Mouse (Mus musculus) E14TG2a.4 (cell line): Measurements from ENCODE around the gene Tmem50b.

Experiments
- H3K27me3 ChIP-seq: 2 replicates; pipeline ENCODE4 v1.6.1; 2014; ENCODE audit warnings: low read length, control low read depth; ENCODE audit not compliant: insufficient read depth
- H3K36me3 ChIP-seq: 2 replicates; pipeline ENCODE4 v1.6.1; 2014; ENCODE audit warnings: low read length, control low read depth; ENCODE audit not compliant: insufficient read depth
- H3K4me1 ChIP-seq: replicated peaks from 2 replicates; pipeline ENCODE4 v1.6.1; 2014; ENCODE audit warnings: low read depth, low read length, control low read depth
- H3K4me3 ChIP-seq: replicated peaks from 2 replicates; pipeline ENCODE4 v1.5.1; 2014; ENCODE audit warnings: mild to moderate bottlenecking, low read length
- H3K9me3 ChIP-seq: 2 replicates; pipeline ENCODE4 v1.6.1; 2014; ENCODE audit warnings: low read length, control low read depth
- CTCF ChIP-seq: conservative IDR thresholded peaks from 2 replicates; pipeline ENCODE4 v1.5.1; 2014; ENCODE audit warnings: low read length
- NANOG ChIP-seq: IDR thresholded peaks from 2 replicates; pipeline ENCODE4 v1.6.1; 2014; ENCODE audit warnings: borderline replicate concordance, low read length, mixed read lengths
- POU5F1 ChIP-seq: IDR thresholded peaks from 2 replicates; pipeline ENCODE4 v1.6.1; 2014; ENCODE audit warnings: low read length, borderline replicate concordance

Gene Tmem50b

GRCm38 (mm10) chr16:91620185-91620584 lies 22.6 kb upstream of the Tmem50b start:
- peaks cover 59% of the 10 kb centered on the region for H3K36me3 ChIP-seq
- peaks cover 21% of the 10 kb centered on the region for H3K27me3 ChIP-seq
- H3K4me3 ChIP-seq: peak overlapping the region; percentile 51
- H3K9me3 ChIP-seq: no peaks in the 10 kb centered on the region
- TF ChIP-seq NANOG (no peak), POU5F1 (no peak), CTCF (no peak)
- H3K4me1 ChIP-seq: peaks cover 66% of the 10 kb centered on the region

DNA sequence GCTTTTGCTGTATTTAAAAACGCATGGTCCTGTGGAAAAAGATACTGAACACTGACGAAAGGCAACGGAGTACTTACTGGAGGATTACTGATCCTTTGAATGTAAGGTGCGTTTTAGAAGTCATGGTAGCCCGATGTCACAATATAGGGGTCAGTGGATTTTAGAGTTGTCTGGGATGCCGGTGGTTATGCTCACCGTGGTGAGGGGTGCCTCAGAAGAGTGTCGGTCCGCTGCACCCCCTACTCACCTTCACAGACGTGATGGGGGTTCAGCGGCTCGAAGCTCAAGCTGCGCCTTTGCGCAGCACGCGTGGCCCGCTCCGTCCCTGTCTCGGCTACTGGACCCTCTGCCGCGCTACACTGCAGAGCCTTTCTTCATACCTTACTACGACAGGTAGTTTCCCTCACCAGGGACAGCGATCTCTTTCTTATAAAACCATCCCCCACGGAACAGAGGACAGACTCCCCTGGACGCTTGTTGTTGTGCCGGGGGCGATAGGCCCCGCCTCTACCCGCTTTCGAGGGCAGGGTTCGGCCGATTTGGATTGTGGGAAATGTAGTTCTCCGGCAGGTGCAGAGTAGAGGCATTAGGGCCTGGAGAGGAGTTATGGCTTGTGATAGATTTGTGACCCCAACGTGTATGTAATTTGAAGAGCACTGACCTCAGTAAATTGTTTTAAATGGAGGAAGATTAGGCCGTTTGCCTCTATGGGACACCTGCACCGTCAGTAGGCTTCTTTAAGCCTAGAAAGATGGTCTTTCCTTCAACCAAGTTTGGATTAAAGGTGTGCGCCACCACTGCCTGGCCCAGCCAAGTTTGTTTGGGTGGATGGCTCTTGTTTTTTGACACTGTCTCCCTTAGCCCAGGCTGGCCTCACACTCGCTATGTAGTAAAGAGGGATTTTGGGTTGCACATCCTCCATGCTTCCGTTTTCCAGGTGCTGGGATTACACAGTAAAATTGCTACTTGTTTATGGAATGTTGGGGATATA lies 21.2 kb upstream of the Tmem50b start, which contains the start of gene Dnajc28:
Gene Dnajc28 (minus strand): TSS at position 516 of the 991 bp plus-strand sequence.
- Histone ChIP-seq H3K27me3 (peaks cover 21% of the 10 kb centered on the region), H3K36me3 (peaks cover 46% of the 10 kb centered on the region)

DNA sequence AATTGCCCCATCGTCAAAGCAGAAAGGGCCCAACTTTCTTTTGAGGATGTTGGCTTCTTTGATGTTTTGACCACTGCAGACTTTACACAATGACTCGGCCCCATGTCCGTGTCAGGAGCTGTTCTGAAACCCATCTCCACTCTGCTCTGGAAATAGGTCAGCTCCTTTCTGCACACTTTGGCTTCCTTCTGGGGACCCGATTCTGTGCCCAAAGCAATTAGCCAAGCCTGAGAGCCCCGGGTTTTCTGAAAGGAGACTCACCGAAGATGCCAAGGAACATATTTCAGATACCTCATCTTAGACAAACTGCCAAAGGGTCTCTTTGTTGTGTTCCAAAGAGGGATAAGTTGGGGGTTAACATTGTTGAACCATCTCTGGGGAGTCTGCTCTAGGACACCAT lies 17.0 kb upstream of the Tmem50b start:
- peaks cover 21% of the 10 kb centered on the region for H3K27me3 ChIP-seq
- no peak for TF ChIP-seq NANOG
- no peak for TF ChIP-seq POU5F1
- no peak for TF ChIP-seq CTCF
- peaks cover 25% of the 10 kb centered on the region for H3K4me1 ChIP-seq
- peaks cover 3% of the 10 kb centered on the region; the same call in 1 of the 2 replicates for H3K36me3 ChIP-seq
- H3K9me3 ChIP-seq: no peaks in the 10 kb centered on the region
- no peak overlapping the region for H3K4me3 ChIP-seq

More for the DNA sequence above, 21.2 kb upstream of the Tmem50b start, which contains the start of gene Dnajc28:
- Histone ChIP-seq H3K4me3 (peak within 1 kb of the TSS; percentile 81), H3K9me3 (no peaks in the 10 kb centered on the region), H3K4me1 (peaks cover 55% of the 10 kb centered on the region)
- TF ChIP-seq NANOG: no peak
- no peak for TF ChIP-seq CTCF
- TF ChIP-seq POU5F1: no peak

DNA sequence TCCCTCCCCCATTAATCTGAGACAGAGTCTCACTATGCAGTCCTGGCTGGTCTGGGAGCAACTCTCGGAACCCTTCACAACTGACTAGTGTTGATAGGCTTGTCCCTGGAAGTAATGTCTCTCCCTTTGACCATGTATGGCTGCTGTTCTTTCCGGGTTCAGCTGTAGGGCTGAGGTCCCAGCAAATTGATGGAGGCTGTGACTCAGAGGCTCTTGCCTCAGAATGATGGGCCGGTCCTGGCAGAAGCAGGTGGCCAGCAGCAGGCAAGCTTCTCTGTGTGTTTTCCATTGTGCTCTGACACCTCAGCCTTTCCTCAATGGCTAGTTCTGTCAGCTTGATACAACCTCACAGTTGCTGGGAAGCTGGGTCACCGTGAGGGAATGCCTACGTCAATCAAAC lies 14.9 kb upstream of the Tmem50b start:
- no peak overlapping the region for H3K4me3 ChIP-seq
- no peaks in the 10 kb centered on the region for H3K9me3 ChIP-seq

GRCm38 (mm10) chr16:91611248-91611647 lies 13.6 kb upstream of the Tmem50b start:
- H3K4me3 ChIP-seq: peak overlapping the region; percentile 43; the same call in 1 of the 2 replicates
- TF ChIP-seq NANOG (no peak), CTCF (no peak)
- H3K36me3 ChIP-seq: peaks cover 1% of the 10 kb centered on the region; the same call in 1 of the 2 replicates
- 0 out of 2 replicates have a peak, but pooled peaks cover 6% of the 10 kb centered on the region for H3K27me3 ChIP-seq
- H3K9me3 ChIP-seq: no peaks in the 10 kb centered on the region
- H3K4me1 ChIP-seq: peaks cover 13% of the 10 kb centered on the region

More for the DNA sequence above, 14.9 kb upstream of the Tmem50b start:
- Histone ChIP-seq H3K27me3 (peaks cover 14% of the 10 kb centered on the region; the same call in 1 of the 2 replicates), H3K4me1 (peaks cover 13% of the 10 kb centered on the region), H3K36me3 (peaks cover 3% of the 10 kb centered on the region; the same call in 1 of the 2 replicates)
- TF ChIP-seq POU5F1 (no peak), CTCF (no peak), NANOG (no peak)

GRCm38 (mm10) chr16:91609501-91610245 lies 12.1 kb upstream of the Tmem50b start:
- no peak overlapping the region for H3K4me3 ChIP-seq
- TF ChIP-seq NANOG (no peak), POU5F1 (no peak), CTCF (no peak)
- no peaks in the 10 kb centered on the region for H3K36me3 ChIP-seq
- H3K9me3 ChIP-seq: no peaks in the 10 kb centered on the region
- peaks cover 13% of the 10 kb centered on the region for H3K4me1 ChIP-seq
- H3K27me3 ChIP-seq: no peaks in the 10 kb centered on the region

GRCm38 (mm10) chr16:91606958-91607357 lies 9.4 kb upstream of the Tmem50b start:
- H3K4me3 ChIP-seq: no peak overlapping the region
- H3K27me3 ChIP-seq: no peaks in the 10 kb centered on the region
- TF ChIP-seq CTCF (no peak), NANOG (no peak), POU5F1 (no peak)
- H3K36me3 ChIP-seq: no peaks in the 10 kb centered on the region
- H3K4me1 ChIP-seq: peaks cover 10% of the 10 kb centered on the region
- no peaks in the 10 kb centered on the region for H3K9me3 ChIP-seq

DNA sequence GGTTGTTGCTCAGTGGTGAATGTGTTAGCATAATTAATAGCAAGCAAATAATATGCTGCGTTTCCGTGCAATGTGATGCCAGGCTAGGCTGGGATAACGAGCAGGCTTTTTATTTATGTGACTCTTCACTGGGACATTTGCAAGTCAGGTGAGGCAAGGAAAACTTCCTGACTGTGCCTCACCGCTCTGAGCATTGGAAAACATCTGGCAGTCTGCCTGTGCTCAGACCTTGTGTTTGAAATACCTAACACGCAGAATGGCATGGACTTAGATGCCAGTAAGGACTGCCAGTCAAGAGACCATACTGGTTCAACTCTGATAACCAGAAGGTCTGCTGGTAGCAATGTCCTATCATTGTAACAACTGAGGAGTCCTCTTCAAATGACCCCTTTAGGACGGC lies 7.6 kb upstream of the Tmem50b start:
- Histone ChIP-seq H3K4me3 (no peak overlapping the region), H3K27me3 (0 out of 2 replicates have a peak, but pooled peaks cover 5% of the 10 kb centered on the region), H3K9me3 (no peaks in the 10 kb centered on the region), H3K4me1 (no peaks in the 10 kb centered on the region; the same call in 1 of the 2 replicates), H3K36me3 (no peaks in the 10 kb centered on the region)
- no peak for TF ChIP-seq CTCF
